Mouse (Mus musculus) CH12.LX (cell line): Measurements from ENCODE around the gene Slc6a4. TPM values are rescaled to one million over a fixed set of nuclear protein-coding genes. Genes with fewer than 3 reads are reported as not detected.
A peak's percentile ranks its signal among the peaks of the same experiment; 100 is the strongest.

ENCODE experiments used
- DNase-seq: peaks from one replicate; pipeline ENCODE4 v3.0.0-alpha.2; 2013; ENCODE audit errors: extremely low read depth
- H3K27ac ChIP-seq: 2 replicates; pipeline ENCODE4 v1.5.1; 2012; ENCODE audit warnings: low read depth, mild to moderate bottlenecking, control low read depth, moderate library complexity; ENCODE audit not compliant: insufficient read depth
- H3K27me3 ChIP-seq: replicated peaks from 2 replicates; pipeline ENCODE3; 2012; ENCODE audit warnings: inconsistent platforms
- H3K36me3 ChIP-seq, 2 experiments: replicated peaks in 1 of 2; 2 replicates each; pipeline versions ENCODE3 to v1.6.1; 2012; ENCODE audit warnings: inconsistent platforms in 1 of 2, low read length in 1 of 2, mild to moderate bottlenecking in 1 of 2, mixed read lengths in 1 of 2, moderate library complexity in 1 of 2; ENCODE audit not compliant: control insufficient read depth in 1 of 2, insufficient read depth in 1 of 2
- H3K4me1 ChIP-seq, 2 experiments: 2 replicates each; pipeline ENCODE4 v1.6.1; 2012; ENCODE audit warnings: inconsistent platforms in 1 of 2, moderate library complexity in 1 of 2; ENCODE audit not compliant: insufficient read depth in 2 of 2, control insufficient read depth in 1 of 2
- H3K4me2 ChIP-seq: 2 replicates; pipeline ENCODE4 v1.6.1; 2012; ENCODE audit warnings: low read depth, mild to moderate bottlenecking, control low read depth; ENCODE audit not compliant: poor library complexity, insufficient read depth, severe bottlenecking
- H3K4me3 ChIP-seq, 3 experiments: fragments of 150-350 bp in 1 of 3; sonication (generic) in 1 of 3; replicated peaks in 1 of 3; 2 replicates each; pipeline versions ENCODE3 to v1.5.1; 2011 to 2012; ENCODE audit warnings: low read depth in 2 of 3, low read length in 2 of 3, mild to moderate bottlenecking in 2 of 3, moderate library complexity in 2 of 3, control low read depth in 1 of 3, improper control_type of control experiment in 1 of 3, inconsistent platforms in 1 of 3, mixed read lengths in 1 of 3; ENCODE audit not compliant: poor library complexity in 1 of 3
- H3K79me2 ChIP-seq: replicated peaks from 2 replicates; pipeline ENCODE4 v1.6.1; 2012; ENCODE audit warnings: mild to moderate bottlenecking, moderate library complexity; ENCODE audit not compliant: control insufficient read depth, poor library complexity, insufficient read depth, severe bottlenecking; ENCODE audit errors: extremely low read depth
- H3K9ac ChIP-seq: 2 replicates; pipeline ENCODE4 v1.6.1; 2012; ENCODE audit warnings: low read depth, mild to moderate bottlenecking, control low read depth, moderate library complexity; ENCODE audit not compliant: insufficient read depth
- H3K9me3 ChIP-seq: replicated peaks from 2 replicates; pipeline ENCODE3; 2012; ENCODE audit warnings: low read length, inconsistent platforms, mixed read lengths
- CTCF ChIP-seq, 2 experiments: IDR thresholded peaks in 1 of 2; conservative IDR thresholded peaks in 1 of 2; 2 replicates each; pipeline ENCODE4 v1.5.1; 2011 to 2012; ENCODE audit warnings: low read depth in 2 of 2, low read length in 2 of 2, improper control_type of control experiment in 1 of 2, inconsistent platforms in 1 of 2, mild to moderate bottlenecking in 1 of 2, moderate library complexity in 1 of 2
- E2F4 ChIP-seq: IDR thresholded peaks from 2 replicates; pipeline ENCODE4 v1.6.1; 2011; ENCODE audit warnings: low read depth, low read length, improper control_type of control experiment; ENCODE audit not compliant: insufficient replicate concordance
- ELF1 ChIP-seq: IDR thresholded peaks from 2 replicates; pipeline ENCODE4 v1.6.1; 2014; ENCODE audit warnings: low read depth, mild to moderate bottlenecking, inconsistent platforms, low read length, improper control_type of control experiment
- HCFC1 ChIP-seq: IDR thresholded peaks from 2 replicates; pipeline ENCODE4 v1.6.1; 2012; ENCODE audit warnings: low read depth, mild to moderate bottlenecking, inconsistent platforms, low read length, improper control_type of control experiment
- JUN ChIP-seq: IDR thresholded peaks from 2 replicates; pipeline ENCODE4 v1.6.1; 2011; ENCODE audit warnings: low read depth, mild to moderate bottlenecking, low read length, improper control_type of control experiment, moderate library complexity; ENCODE audit not compliant: insufficient read depth
- JUND ChIP-seq: conservative IDR thresholded peaks from 2 replicates; pipeline ENCODE4 v1.6.1; 2011; ENCODE audit warnings: low read depth, low read length, improper control_type of control experiment
- KAT2A ChIP-seq: IDR thresholded peaks from 2 replicates; pipeline ENCODE4 v1.6.1; 2012; ENCODE audit warnings: low read length, improper control_type of control experiment, inconsistent platforms; ENCODE audit not compliant: insufficient replicate concordance
- MAX ChIP-seq: IDR thresholded peaks from 2 replicates; pipeline ENCODE4 v1.6.1; 2011; ENCODE audit warnings: low read length, improper control_type of control experiment
- PAX5 ChIP-seq: IDR thresholded peaks from 2 replicates; pipeline ENCODE4 v1.6.1; 2012; ENCODE audit warnings: low read length, inconsistent platforms, mixed read lengths
- POLR2A ChIP-seq: IDR thresholded peaks from 2 replicates; pipeline ENCODE4 v1.6.1; 2011; ENCODE audit warnings: low read depth, mild to moderate bottlenecking, improper control_type of control experiment, low read length
- POLR2AphosphoS2 ChIP-seq: IDR thresholded peaks from 2 replicates; pipeline ENCODE4 v1.6.1; 2011; ENCODE audit warnings: low read depth, low read length, improper control_type of control experiment
- RCOR1 ChIP-seq: conservative IDR thresholded peaks from 2 replicates; pipeline ENCODE4 v1.6.1; 2012; ENCODE audit warnings: low read depth, mild to moderate bottlenecking, inconsistent platforms, low read length, improper control_type of control experiment
- SIN3A ChIP-seq: IDR thresholded peaks from 2 replicates; pipeline ENCODE4 v1.6.1; 2012; ENCODE audit warnings: low read length, improper control_type of control experiment, inconsistent platforms
- SMC3 ChIP-seq: IDR thresholded peaks from 2 replicates; pipeline ENCODE4 v1.6.1; 2011; ENCODE audit warnings: low read depth, low read length, improper control_type of control experiment
- TBP ChIP-seq: conservative IDR thresholded peaks from 2 replicates; pipeline ENCODE4 v1.6.1; 2011; ENCODE audit warnings: low read depth, low read length, improper control_type of control experiment
- TCF12 ChIP-seq: IDR thresholded peaks from 2 replicates; pipeline ENCODE4 v1.6.1; 2014; ENCODE audit warnings: low read depth, mild to moderate bottlenecking, inconsistent platforms, low read length, improper control_type of control experiment
- UBTF ChIP-seq: IDR thresholded peaks from 2 replicates; pipeline ENCODE4 v1.6.1; 2012; ENCODE audit warnings: low read depth, mild to moderate bottlenecking, inconsistent platforms, low read length, improper control_type of control experiment, moderate library complexity
- ZC3H11A ChIP-seq: IDR thresholded peaks from 2 replicates; pipeline ENCODE4 v1.6.1; 2012; ENCODE audit warnings: low read depth, mild to moderate bottlenecking, inconsistent platforms, low read length, improper control_type of control experiment
- dilution Hi-C: fragments of 300-500 bp; cut with MboI; formaldehyde crosslinking; loops from 2 replicates; pipeline ENCODE4 v1.14.3; 2020; ENCODE audit warnings: low sequenced_read_pairs; ENCODE audit not compliant: extremely low pct_unique_long_range_greater_than_20kb, extremely low pct_ligation_motif_present
- in situ Hi-C: fragments of 300-500 bp; cut with MboI; formaldehyde crosslinking; loops from 3 replicates; pipeline ENCODE4 v1.14.3; 2019; ENCODE audit warnings: low sequenced_read_pairs, low pct_ligation_motif_present, low pct_unique_long_range_greater_than_20kb, mixed read lengths
- polyA plus RNA-seq: library from polyadenylated mRNA; unstranded; fragments of >175 nt; gene quantifications from 2 replicates; pipeline ENCODE4 v1.2.1, GENCODE M21; 2012; ENCODE audit warnings: low read depth; ENCODE audit not compliant: insufficient read length
- total RNA-seq, 2 experiments: library from RNA; depleted of rRNA; stranded (reverse); fragments of 300-350 nt in 1 of 2; fragments of >200 nt in 1 of 2; gene quantifications; 2 replicates each; pipeline ENCODE4 v1.2.3; 2012 to 2014

Slc6a4 gene
- total and polyA plus RNA-seq, 3 experiments = not detected

- no peaks in the 10 kb centered on the region for H3K4me1 ChIP-seq
- no peak for DNase-seq
- TF ChIP-seq TBP = no peak
- TF ChIP-seq SMC3 = peak; percentile 15; the same call in 1 of the 2 replicates
- no peak for TF ChIP-seq POLR2AphosphoS2
- TF ChIP-seq CTCF (conservative IDR thresholded peaks at IDR 0.05 in 1 of 2, IDR thresholded peaks at IDR 0.05 in 1 of 2; ENCODE audit: low read depth in 2 of 2, low read length in 2 of 2) = peak in 1 of 2 experiments; percentile 21; a peak in 1 of 4 replicates
- TF ChIP-seq, all 38 proteins: peak for 2
- Histone ChIP-seq H3K36me3 (peaks cover 76 to 92% of the 10 kb centered on the region in 2 experiments), H3K27me3 (no peaks in the 10 kb centered on the region), H3K79me2 (no peaks in the 10 kb centered on the region), H3K27ac (no peak overlapping the region), H3K9me3 (peaks cover 12% of the 10 kb centered on the region), H3K4me3 (no peak overlapping the region), H3K9ac (no peak overlapping the region), H3K4me2 (no peak overlapping the region)
- dilution Hi-C loops = no loop called here
- in situ Hi-C loops = loop anchor here (25.0 kb wide), 1 partner anchor 488 kb away; the partner anchor contains the start of gene Coro6
Observed at GRCm38 (mm10) chr11:76974680-76975319, 23.6 kb upstream of the Slc6a4 start.

- in situ Hi-C loops (loop anchor here (25.0 kb wide), 1 partner anchor 481 kb away; the partner anchor contains the start of gene Coro6), dilution Hi-C loops (no loop called here)
- no peak for DNase-seq
- Histone ChIP-seq H3K36me3 (peaks cover 65 to 88% of the 10 kb centered on the region in 2 experiments), H3K4me2 (no peak overlapping the region), H3K4me1 (no peaks in the 10 kb centered on the region), H3K4me3 (no peak overlapping the region), H3K79me2 (no peaks in the 10 kb centered on the region), H3K27ac (no peak overlapping the region), H3K27me3 (no peaks in the 10 kb centered on the region), H3K9me3 (no peaks in the 10 kb centered on the region), H3K9ac (no peak overlapping the region)
- TF ChIP-seq RCOR1 (no peak), MAX (no peak), ZC3H11A (no peak), HCFC1 (no peak), CTCF (conservative IDR thresholded peaks at IDR 0.05 in 1 of 2, IDR thresholded peaks at IDR 0.05 in 1 of 2; ENCODE audit: low read depth in 2 of 2, low read length in 2 of 2) (no peak), E2F4 (no peak), PAX5 (no peak), UBTF (no peak), SIN3A (no peak), JUND (no peak), POLR2A (no peak), TCF12 (no peak), JUN (no peak), KAT2A (no peak), ELF1 (no peak)
Observed at GRCm38 (mm10) chr11:76981570-76982141, 16.7 kb upstream of the Slc6a4 start.
